Mouse (Mus musculus): ENCODE data around the gene Ptpa. TPM values are rescaled to one million over a fixed set of nuclear protein-coding genes. Genes with fewer than 3 reads are reported as not detected.
"Not testable (repeated sequence)": the region's sequence is repeated elsewhere in the genome, so short reads cannot be mapped to it uniquely, and the experiment has no call there.

Gene Ptpa
- total RNA-seq, 2 experiments from 2014 or later: 163 to 169 TPM

DNA sequence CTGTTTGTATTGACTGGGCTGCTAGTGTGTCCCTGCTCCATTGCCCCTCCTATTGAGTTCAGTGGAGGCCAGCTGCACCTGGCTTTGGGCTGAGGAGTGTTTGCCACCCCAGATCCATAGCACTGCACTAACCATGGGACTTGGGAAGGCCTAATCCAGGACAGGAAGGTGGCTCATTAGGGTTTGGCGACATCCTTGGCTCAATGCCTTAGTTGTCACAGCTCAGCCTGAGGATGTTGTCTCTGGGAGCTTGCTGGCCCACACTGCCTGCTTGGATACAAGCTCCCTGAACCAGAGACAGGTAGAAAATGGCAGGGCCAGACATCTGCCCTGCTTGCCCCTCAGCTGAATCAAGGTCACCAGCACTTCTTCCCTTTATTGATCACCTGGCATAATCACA is 14.3 kb upstream of the Ptpa start:
- no peak for DNase-seq (ENCODE audit: extremely low spot score in 1 of 2, low spot score in 1 of 2)

DNA sequence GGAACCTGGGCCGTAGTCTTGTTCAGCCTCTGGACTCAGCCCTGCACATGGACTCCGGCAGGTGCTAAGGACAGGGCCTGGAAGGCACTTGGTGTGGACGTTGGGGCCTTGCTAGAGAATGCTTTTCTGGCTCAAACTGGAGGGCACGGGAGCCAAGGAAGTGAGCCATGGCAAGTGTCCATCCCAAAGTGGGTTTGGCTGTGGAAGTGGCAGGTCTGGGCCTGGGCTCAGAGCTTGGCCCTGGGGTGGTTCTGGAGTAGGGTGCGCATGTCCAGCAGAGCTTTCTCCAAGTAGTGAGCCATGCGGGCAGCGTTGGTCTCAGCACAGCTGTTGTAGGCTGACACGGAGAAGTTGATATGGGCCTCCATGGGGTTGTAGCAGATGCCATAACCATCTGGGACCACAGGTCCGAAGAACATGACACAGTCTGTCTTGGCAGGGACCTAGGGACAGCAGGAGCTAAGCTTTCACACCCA is 13.4 kb upstream of the Ptpa start:
- no peak for DNase-seq (ENCODE audit: extremely low spot score in 1 of 2, low spot score in 1 of 2)

DNA sequence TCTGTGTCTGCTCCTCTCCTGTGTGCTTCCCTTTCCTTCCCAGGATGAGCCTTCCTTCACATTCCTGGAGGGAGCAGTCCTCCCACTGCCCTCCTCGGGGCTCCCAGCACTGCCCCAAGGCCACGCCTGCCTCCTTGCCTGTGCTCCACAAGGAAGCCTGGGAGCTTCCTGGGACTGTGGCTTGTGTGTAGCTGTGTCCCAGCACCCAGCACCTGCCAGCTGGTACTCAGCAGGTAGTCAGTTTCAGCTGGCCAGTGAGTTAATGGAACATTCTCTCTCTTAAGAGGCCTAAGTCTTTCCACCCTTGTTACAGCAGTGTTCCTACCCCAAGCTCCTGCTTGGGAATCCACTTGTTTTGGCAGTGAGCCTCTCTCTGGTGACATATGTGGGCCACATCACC is 13.0 kb upstream of the Ptpa start:
- DNase-seq (ENCODE audit: extremely low spot score in 1 of 2, low spot score in 1 of 2): no peak

DNA sequence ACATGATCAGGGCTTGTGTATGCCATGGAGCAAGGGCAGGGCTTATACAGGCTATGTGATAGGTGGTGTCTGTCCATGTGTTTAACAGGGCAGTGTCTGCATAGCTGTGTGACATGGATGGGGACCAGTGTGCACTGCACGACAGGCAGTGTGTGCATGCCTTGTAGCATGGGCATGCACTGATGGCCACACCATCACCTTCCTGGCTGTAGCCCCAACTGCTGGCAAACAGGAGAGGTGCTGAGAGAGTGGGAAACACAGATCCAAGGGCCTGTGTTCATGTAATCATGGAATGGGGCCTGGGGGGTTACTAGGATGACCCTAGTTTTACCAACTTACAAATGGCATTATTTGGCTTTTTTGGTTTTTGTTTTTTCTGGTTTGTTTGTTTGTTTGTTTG is 12.0 kb upstream of the Ptpa start:
- no peak for DNase-seq (ENCODE audit: extremely low spot score in 1 of 2, low spot score in 1 of 2)

DNA sequence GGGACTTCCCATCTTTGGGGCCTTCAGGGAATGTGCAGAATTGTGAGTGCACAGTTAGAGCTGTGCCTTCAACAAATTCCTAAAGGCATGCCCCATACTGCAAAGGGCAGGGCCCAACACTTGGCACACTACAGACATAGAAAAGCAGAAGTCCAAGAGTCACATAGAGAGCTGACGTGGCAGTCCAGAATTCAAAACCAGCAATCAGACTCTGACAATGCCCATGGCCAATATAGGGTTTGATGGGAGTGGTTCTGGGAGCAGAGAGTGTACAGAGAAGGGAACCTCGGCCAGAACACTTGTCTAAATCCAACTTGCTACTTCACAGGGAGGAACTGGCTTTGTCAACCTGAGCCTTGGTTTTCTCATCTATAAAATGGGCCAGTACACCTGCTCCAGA is 8.6 kb upstream of the Ptpa start:
- no peak for DNase-seq (ENCODE audit: extremely low spot score in 1 of 2, low spot score in 1 of 2)

DNA sequence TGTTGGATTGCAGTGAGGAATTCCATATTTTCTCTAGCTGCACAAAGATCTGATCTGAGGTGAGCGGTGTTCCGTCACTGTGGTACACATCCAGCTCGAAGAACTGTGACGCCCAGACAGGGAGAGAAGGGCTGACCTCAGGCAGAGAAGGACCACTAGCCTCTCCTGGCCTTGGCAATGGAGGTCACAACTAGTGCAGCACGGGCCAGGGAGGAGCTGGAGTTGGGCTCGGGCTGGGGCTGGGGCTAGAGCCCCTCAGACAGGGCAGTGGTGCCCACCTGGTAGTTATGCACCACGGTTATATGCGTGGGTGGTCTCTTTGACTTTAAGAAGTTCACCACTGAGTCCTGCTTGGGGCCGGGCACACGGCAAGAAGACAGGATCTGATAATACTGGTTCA is 8.1 kb upstream of the Ptpa start:
- DNase-seq (ENCODE audit: extremely low spot score in 1 of 2, low spot score in 1 of 2): no peak

DNA sequence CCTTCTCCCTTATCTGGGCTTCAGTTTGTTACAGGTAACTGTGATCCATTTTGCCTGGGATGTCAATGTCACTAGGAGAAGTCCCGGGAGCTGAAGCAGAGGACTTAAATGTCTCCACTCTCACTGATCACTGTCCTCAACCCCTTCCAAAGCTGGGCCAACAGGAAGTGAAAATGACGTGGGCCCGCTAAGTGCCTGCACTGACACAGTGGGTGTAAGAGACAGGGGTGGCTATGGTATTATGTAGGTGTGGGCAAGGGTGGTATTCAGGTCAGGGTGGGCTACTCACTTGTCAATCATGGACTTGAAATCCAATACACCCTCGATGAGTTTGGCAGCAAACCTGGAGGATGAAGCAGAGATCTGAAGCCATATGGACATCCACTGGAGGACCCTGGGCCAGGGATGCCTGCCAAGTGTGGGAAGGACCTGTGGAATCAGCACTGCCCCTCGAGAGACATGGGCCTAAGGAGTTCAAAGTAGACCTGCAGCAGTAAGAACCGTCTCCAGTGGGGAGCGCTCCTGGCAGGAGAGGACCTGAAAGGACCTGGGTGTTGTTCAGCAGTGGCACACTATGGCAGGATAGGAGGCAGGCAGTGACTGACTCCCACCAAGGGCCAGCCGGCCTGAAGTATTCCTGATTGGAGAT is 7.3 kb upstream of the Ptpa start:
- no peak for DNase-seq (ENCODE audit: extremely low spot score in 1 of 2, low spot score in 1 of 2)

DNA sequence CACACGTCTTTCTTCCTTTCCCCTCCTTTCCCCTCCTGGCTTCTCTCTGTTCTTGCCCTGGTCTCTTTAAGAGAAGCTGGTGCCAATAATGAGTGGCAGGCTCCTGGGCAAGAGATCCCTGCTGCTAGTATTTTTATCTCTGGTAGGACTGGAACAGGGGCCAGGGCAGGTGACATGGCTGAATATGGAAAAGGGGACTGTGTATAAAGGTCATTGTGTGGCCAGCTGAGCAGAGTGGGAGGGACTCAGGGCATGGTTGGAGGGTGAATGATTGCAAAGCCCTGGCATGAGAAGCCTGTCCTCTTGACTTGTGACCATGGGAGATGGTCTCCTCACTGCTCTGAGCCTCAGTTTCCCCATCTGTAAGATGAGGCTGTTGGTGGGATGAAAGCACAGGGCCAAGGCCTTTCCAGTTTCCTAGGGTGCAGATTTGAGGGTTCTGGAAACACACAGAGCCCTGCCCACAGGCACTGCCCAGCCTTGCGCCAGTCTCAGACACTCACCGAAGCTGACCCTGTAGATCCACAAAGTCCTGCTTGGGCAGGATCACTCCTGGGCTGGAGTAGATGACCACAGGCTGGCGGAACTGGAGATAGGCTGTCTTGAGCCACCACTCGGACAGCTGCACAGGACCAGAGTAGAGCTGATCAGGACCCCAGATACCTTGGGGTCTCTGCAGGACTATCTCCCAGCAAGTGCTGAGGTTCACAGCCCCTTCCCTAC is 6.2 kb upstream of the Ptpa start:
- no peak for DNase-seq (ENCODE audit: extremely low spot score in 1 of 2, low spot score in 1 of 2)

DNA sequence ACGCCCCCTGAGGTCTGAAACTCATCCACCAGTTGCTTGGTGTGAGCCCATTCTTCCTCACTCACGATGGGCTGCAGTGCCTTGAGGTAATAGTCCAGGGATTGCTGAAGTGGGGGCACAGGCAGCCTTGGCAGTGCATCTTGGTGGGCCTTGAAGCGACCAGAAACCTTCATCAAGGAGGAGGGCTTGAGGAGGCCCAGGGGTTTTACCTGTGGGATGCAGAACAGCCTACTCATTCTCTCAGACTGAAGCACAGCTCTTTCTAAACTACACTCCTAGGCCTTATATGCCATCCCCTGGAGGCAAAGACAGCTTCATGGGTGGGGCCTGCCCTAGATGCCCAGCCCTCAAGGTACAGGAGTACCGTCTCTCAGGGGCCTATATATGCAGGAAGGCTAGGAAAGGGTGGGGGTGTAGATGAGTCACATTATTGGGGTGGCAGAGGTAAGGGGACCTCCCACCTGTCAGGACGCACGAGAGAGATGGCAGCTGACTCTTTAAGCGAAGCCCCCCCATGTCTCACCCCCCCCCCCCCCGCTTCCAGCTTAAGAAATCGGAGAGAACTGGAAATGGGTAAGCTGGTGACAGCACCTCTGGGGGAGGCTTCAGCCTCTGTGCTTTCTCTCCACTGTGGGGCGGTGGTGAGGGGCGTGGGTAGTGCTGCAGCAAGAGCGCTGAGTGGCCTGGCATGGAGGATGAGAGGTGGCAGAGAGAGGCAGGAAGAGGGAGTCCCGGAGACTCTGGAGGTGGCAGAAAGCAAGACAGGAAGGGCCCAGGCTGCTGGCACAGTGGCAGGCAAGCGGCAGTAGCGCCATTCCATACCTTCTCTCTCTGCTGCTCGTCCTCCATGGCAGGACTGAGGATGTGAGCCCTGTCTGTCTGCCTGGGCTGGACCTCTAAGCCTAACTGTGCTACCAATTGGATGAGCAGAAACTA is 2.5 kb upstream of the Ptpa start:
- no peak for DNase-seq (ENCODE audit: extremely low spot score in 1 of 2, low spot score in 1 of 2)

DNA sequence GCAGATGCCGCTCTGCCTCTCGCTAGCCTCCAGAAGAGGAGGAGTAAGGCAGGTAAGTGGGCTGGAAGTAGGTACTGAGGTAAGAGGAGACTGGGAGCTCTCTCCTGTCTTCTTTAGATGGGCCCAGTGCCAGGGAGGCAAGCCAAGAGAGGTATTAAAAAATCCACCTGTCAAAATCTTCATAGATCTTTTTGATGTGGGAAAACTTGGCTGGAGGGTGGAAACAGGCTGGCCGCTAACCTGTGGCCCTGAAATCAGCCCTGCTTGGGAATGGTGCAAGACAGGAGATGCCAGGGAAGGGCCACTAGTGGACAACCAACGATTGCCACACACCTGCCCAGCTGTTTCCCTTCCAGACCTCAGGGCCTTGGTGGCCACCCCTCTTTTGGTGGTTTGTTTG is 1.7 kb upstream of the Ptpa start:
- DNase-seq (ENCODE audit: extremely low spot score in 1 of 2, low spot score in 1 of 2): no peak

DNA sequence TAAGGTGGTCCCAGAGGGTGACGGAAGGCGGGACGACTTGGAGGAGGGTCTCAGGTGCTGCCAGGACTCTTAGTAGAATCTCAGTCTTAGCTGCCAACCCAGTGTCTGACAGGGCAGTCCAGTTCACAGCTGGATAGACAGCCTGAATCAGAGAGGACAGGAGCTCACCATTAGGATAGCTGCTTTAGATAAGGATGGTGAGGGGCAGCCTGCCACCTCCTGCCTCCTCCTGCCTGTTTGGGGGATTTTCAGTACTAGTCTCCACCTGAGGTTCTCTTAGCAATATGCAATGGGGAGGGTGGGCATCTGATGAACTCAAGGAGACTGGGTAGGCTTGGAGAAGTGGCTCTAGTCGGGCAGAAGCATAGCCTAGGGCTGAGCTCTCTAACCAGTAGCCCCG is 1.2 kb upstream of the Ptpa start:
- DNase-seq (ENCODE audit: extremely low spot score in 1 of 2, low spot score in 1 of 2): no peak

DNA sequence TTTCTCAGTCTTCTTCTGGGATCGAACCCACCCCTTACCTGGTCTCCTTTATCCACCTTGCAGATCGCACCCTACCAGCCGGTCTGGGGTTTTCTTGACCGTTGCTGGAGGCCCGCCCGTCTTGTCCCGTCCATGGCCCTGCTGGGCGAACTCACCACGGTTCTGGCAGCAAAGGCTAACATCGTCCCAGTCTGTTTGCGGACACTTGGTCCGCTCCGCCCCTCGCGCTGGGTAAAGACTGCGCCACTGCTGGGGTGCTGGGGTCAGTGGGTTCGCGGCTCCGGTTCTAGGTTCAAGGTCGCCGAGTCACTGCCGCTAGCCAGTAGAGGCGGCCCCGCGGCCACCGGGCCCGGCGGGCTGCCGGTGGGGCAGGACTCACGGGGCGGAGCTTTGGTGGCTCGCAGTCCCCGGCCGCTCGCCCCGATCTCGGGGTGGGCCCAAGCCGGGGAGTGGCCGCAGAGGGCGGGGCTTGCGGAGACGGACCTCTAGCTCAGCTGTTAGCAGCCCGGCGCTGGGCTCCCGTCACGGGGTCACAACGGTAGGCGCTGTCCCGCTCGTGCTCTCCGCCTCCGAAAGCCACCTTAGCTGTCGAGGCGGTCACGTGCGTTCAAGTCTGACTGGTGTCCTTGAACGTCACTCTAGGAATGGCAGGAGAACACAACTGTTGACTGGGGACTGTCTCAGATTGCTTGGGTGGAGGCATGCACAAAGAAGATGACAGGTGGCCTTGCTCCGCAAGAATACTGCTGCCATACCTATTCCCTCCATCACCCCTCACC is 493 bp upstream of the Ptpa start, which contains the start of gene Crat:
Crat (minus strand) TSS at position 657 of the 779 bp plus-strand sequence.
- DNase-seq (ENCODE audit: extremely low spot score in 1 of 2, low spot score in 1 of 2): peak; percentile 75 to 93

DNA sequence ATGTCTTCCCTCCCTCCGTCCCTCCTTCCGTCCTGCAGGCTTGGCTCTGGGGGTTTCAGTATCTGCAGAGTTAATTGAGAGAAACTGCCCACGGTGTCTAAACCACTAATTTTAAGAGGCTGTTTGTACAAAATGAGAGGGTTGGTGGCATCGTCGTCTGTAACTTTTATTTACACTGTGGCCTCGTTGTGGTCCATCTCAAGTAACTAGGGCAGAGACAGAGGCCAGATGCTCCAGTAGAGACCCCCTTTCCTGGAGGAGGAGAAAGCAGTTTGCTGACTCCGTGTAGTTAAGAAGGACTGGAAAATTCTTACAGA is 768 bp downstream of the Ptpa start:
- DNase-seq (ENCODE audit: extremely low spot score in 1 of 2, low spot score in 1 of 2): no peak

DNA sequence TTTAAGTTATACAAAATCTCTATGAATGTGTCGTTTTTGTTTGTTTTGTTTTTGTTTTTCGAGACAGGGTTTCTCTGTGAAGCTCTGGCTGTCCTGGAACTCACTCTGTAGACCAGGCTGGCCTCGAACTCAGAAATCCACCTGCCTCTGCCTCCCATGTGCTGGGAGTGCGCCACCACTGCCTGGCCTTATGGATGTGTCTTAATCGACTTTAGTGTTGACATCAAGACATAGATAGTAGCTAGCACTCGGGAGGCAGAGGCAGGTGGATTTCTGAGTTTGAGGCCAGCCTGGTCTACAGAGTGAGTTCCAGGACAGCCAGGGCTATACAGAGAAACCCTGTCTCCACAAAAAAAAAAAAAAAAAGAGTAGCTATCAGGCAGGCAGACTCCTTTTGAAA is 1.3 kb downstream of the Ptpa start:
- DNase-seq (ENCODE audit: extremely low spot score in 1 of 2, low spot score in 1 of 2): not testable (repeated sequence)

DNA sequence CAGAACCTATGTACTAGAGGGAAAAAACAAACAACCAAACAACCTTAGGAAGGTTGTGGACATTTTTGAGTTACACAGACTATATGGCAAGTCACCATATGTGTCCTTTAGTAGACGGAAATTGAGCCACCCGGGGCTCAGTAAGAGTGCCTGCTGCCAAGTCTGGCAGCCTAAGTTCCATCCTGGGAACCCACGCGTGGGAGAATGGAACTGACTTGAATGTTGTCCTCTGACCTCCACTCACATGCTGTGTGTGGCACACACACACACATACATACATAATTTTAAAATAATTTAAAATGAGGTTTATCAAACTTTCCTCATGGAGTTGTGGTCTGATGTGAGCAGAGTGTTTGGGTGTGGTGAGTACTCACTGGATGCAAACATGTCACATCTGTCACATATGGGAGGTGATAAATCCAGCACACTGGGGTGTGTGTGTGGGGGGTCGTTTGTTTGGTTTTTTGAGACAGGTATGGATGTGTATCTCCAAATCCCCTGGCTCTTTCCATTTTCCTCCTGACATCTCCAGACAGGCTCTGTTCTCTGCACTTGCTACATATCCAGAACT is 1.8 kb downstream of the Ptpa start:
- DNase-seq (ENCODE audit: extremely low spot score in 1 of 2, low spot score in 1 of 2): no peak

DNA sequence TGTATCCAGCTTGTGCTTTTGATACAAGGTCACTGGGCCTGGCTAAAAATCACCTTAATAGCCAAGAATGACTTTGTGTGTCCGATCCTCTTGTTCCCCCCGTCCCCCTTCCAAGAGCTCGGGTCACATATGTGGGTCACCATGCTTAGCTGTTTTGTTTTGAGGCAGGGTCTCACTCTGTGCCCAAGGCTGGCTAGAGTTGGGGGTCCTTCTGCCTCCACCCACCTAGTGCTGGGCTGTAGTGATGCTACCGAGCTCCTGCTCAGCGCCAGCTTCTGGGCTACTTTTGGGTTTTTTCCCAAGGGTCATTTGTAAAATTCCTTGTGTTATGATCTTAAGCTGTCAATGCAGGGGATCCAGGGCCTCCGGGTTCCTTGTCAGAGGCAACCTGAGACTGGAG is 2.4 kb downstream of the Ptpa start:
- no peak for DNase-seq (ENCODE audit: extremely low spot score in 1 of 2, low spot score in 1 of 2)

DNA sequence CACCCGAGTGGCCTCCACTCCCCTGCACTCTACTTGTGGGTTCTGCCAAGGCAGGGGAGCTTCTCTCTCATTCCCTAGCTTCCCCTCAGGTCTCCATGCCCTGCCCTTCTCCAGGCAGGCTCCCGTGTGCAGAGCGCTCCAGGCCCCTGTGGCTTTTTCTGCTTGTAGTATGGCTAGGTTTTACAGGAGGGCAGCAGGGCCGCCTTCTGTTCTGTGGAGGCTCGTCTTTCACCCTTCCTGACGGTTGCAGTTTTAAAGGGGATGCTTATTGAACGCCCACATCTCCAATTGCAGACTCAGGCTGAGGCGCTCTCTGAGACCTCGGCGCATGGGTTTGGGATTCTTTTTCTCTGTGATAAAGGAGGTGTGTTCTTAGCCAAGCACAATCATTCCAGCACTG is 3.3 kb downstream of the Ptpa start:
- DNase-seq (ENCODE audit: extremely low spot score in 1 of 2, low spot score in 1 of 2): no peak

DNA sequence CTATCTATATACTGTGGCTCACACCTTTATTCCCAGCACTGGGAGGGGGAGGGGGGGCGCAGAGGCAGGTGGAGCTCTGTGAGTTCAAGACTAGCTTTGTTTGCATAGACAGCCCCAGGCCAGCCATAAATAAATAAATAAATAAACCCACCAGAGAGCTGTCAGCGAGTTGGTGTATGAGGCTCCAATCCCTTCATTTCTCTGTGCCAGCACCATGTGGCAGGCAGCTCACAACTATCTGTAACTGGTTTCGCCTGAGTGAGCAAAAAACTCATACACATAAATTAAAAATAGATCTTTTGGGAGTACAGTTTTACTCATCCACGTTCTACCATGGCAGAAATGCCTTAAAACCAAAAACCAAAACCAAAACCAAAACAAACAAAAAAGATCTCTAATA is 5.6 kb downstream of the Ptpa start:
- DNase-seq (ENCODE audit: extremely low spot score in 1 of 2, low spot score in 1 of 2): no peak

DNA sequence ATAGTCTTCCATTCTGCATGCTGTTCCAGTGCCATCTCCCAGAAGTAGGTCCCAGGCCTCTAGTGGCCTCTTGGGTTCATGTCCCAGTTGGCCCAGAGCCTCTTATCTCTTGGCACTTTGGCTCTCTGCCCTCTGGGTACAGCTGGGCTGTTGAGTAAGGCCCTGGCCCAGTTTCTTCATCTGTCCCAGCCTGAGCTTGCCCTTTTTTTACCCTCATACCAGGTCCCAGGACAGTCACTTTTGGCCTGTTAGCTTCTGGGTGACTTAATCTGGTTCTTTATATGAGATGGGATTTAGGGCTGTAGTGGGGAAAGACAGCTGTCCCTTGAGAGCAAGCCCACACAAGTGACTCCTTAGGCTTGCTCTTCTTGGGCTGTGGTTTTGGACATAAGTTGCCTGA is 13.3 kb downstream of the Ptpa start:
- no peak for DNase-seq (ENCODE audit: extremely low spot score in 1 of 2, low spot score in 1 of 2)
